Mouse (Mus musculus) hindbrain, postnatal 0 days (tissue): ENCODE measurements at regions not wholly inside any gene's neighbourhood (a gene's known extent, or its start where the extent isn't known, plus 50 kb on each side); places are given as distances from the start of the nearest gene placed in this dataset.

Experiments used
- ATAC-seq: fragments of 200-750 bp; cut with Nextera tagmentation; 2 replicates; pipeline ENCODE4 v1.8.0; 2017; ENCODE audit warnings: mild to moderate bottlenecking, moderate TSS enrichment, moderate library complexity
- DNase-seq: peaks from one replicate; pipeline ENCODE4 v3.0.0-alpha.2; 2015; ENCODE audit warnings: low spot score
- H3K27ac ChIP-seq: fragments of 300-500 bp; sonication (generic); 2 replicates; pipeline ENCODE4 v1.5.1; 2014; ENCODE audit warnings: mild to moderate bottlenecking
- H3K27me3 ChIP-seq: fragments of 300-500 bp; sonication (generic); 2 replicates; pipeline ENCODE4 v1.6.1; 2014; ENCODE audit warnings: low read length, mixed read lengths; ENCODE audit not compliant: insufficient read depth
- H3K36me3 ChIP-seq: fragments of 300-500 bp; sonication (generic); 2 replicates; pipeline ENCODE4 v1.6.1; 2014; ENCODE audit warnings: low read length, mixed read lengths; ENCODE audit not compliant: insufficient read depth
- H3K4me1 ChIP-seq: fragments of 300-500 bp; sonication (generic); 2 replicates; pipeline ENCODE4 v1.6.1; 2014; ENCODE audit warnings: antibody characterized with exemption, low read length, mixed read lengths; ENCODE audit not compliant: insufficient read depth
- H3K4me2 ChIP-seq: fragments of 300-500 bp; sonication (generic); 2 replicates; pipeline ENCODE4 v1.6.1; 2014; ENCODE audit warnings: low read depth, mild to moderate bottlenecking, low read length, moderate library complexity, mixed read lengths
- H3K4me3 ChIP-seq: fragments of 300-500 bp; sonication (generic); 2 replicates; pipeline ENCODE4 v1.5.1; 2014; ENCODE audit warnings: low read length
- H3K9ac ChIP-seq: fragments of 300-500 bp; sonication (generic); replicated peaks from 2 replicates; pipeline ENCODE4 v1.6.1; 2014; ENCODE audit warnings: mild to moderate bottlenecking, low read length, moderate library complexity, mixed read lengths
- H3K9me3 ChIP-seq: fragments of 300-500 bp; sonication (generic); 2 replicates; pipeline ENCODE4 v1.6.1; 2016; ENCODE audit warnings: low read length, mixed read lengths
- CTCF ChIP-seq: IDR thresholded peaks from 2 replicates; pipeline ENCODE4 v1.5.1; 2016; ENCODE audit warnings: antibody characterized with exemption, control low read depth, low read depth
- WGBS: fragments of 180-500 bp; shearing (Covaris S2); extraction: QIAGEN DNeasy Blood & Tissue Kit; methylation state at CpG from one replicate; pipeline ENCODE4 v1.1.7; 2014; 5-methylcytosine and 5-hydroxymethylcytosine counted together

DNA sequence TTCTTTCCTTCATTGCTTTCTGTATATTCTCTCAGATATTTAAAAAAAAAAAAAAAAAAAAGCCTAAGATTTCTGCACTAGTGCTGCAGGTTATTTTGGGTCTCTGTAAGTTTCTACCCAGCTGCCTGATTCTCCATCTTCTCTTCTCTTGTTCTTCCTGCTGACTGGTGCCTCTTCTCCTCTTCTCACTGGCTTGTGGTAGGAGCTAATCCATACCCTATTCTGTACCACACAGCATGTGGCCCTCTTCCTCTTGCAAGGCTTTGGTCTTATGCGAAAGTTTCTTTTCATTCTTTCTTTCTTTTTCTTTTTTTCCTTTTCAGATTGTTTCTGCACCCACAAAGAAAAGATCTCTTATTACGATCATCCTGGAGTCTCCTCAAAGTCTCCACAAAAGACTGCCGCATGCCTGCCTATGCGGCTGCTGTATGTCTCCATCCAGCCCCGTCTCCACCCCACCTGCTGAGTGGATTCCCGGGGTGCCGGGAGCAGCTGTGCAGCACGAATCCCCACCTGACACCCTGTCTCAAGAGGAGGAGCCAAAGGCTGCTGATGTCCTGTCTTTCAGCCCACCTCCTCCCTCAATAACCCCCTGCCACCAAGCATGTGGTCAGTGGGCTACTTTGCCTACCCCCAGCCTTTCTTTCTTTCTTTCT is 66.3 kb downstream of the Ythdf1 start:
- H3K4me3 ChIP-seq = no peak overlapping the region
- peak overlapping the region; percentile 59; the same call in 1 of the 2 replicates for H3K27ac ChIP-seq
- under 1% methylated on average over 8 of the region's 8 CpGs for WGBS
- H3K9me3 ChIP-seq = no peaks in the 10 kb centered on the region
- H3K4me1 ChIP-seq = no peaks in the 10 kb centered on the region
- H3K4me2 ChIP-seq = peak overlapping the region; percentile 35
- H3K9ac ChIP-seq = no peak overlapping the region
- DNase-seq (peak; percentile 41), ATAC-seq (peak; percentile 55)
- H3K36me3 ChIP-seq = no peaks in the 10 kb centered on the region
- TF ChIP-seq CTCF = no peak
- H3K27me3 ChIP-seq = 0 out of 2 replicates have a peak, but pooled peaks cover 3% of the 10 kb centered on the region

DNA sequence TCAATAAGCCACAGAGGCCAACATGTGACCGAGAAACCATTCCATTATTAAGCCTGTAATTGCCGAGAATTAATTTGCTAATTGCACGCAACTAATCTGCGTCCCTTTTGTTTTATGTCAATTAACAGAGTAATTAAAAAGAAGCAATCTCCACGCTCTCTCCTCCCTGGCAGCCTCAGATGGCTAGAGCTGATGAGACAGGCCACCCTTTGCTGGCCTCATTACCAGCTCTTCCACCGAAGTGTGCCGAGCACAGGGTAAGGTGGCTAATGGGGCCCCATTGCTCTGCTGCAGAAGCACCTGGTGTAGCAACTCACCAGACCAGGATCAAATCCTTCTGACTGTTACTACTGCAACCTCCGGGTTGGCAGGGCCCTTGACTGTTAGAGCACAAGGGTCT is 70.8 kb upstream of the Bhlhe23 start:
- no peak for ATAC-seq
- H3K27ac ChIP-seq = no peak overlapping the region
- WGBS = 47% methylated on average over 8 of the region's 8 CpGs
- no peak overlapping the region for H3K4me2 ChIP-seq
- no peaks in the 10 kb centered on the region for H3K27me3 ChIP-seq
- H3K9ac ChIP-seq = no peak overlapping the region
- no peak overlapping the region for H3K4me3 ChIP-seq
- no peak for DNase-seq
- H3K9me3 ChIP-seq = no peaks in the 10 kb centered on the region
- no peaks in the 10 kb centered on the region for H3K36me3 ChIP-seq
- no peak for TF ChIP-seq CTCF
- no peaks in the 10 kb centered on the region; the same call in 1 of the 2 replicates for H3K4me1 ChIP-seq

DNA sequence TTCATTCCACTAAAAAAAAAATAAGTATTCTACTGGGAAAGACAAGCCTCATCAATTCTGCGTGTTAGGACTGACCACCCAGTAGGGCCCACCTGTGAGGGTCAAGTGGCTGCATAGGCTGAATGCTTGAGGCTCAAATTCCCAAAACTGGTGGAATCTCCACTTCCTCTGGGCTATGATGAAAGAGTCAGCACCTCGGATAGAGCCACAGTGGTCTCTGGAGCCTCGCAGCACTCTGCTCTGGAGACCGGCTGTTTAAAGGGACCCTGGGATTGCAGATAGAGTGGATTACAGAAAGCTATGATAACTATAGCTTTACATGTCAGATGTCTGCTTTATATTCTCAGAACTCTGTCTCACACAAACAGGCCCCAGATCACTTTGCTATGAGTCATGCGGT is 68.3 kb upstream of the Bhlhe23 start:
- WGBS = 45% methylated on average over 5 of the region's 5 CpGs
- no peaks in the 10 kb centered on the region for H3K36me3 ChIP-seq

DNA sequence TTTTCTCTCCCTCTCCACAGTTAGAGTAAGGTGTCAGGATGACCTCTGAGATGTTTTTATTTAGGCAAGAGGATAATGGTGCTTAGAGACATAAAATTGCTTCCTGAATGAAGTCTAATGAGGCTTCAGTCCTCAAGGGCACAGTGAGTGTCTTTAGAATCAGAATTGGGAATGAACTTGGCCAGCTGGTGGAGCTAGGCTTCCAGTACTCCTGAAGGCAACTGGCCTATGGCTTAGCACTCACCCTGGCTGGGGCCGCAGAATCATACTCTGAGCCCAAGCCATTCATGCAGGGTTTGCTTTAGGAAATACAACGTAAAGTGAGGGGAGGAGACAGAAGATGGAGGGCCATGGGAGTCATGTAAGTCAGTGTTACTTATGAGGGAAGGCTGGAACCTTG is 67.0 kb upstream of the Bhlhe23 start:
- ATAC-seq = no peak
- DNase-seq = peak; percentile 59
- TF ChIP-seq CTCF = peak; percentile 52
- Histone ChIP-seq H3K4me3 (no peak overlapping the region), H3K9me3 (no peaks in the 10 kb centered on the region), H3K27ac (no peak overlapping the region), H3K4me2 (no peak overlapping the region), H3K36me3 (no peaks in the 10 kb centered on the region), H3K4me1 (no peaks in the 10 kb centered on the region; the same call in 1 of the 2 replicates), H3K27me3 (no peaks in the 10 kb centered on the region), H3K9ac (no peak overlapping the region)
- WGBS = 56% methylated on average over 2 of the region's 2 CpGs

More for the DNA sequence above, 68.3 kb upstream of the Bhlhe23 start:
- ATAC-seq (no peak), DNase-seq (no peak)
- H3K27ac ChIP-seq = no peak overlapping the region
- H3K9ac ChIP-seq = no peak overlapping the region
- no peaks in the 10 kb centered on the region for H3K9me3 ChIP-seq
- no peaks in the 10 kb centered on the region; the same call in 1 of the 2 replicates for H3K4me1 ChIP-seq
- no peaks in the 10 kb centered on the region for H3K27me3 ChIP-seq
- H3K4me2 ChIP-seq = no peak overlapping the region
- no peak for TF ChIP-seq CTCF
- H3K4me3 ChIP-seq = no peak overlapping the region

DNA sequence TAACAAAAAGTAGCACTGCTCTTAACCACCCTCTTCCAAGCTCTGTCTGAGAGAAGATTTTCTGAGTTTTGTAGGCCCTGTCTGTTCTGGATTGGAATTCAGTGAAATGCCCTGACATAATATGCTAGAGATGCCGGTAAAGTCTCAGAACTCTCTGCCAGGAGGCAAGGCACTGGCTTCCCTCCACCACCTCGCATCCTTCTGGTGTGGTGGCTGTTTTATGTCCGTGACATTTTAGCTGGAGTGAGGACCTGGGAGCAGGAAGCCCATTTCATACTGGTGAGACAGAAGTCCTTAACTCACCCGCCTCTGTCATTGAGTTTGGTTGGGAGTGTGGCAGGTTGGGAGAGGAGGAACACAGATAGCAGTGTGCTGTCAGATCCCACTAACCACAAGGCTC is 62.4 kb upstream of the Bhlhe23 start:
- no peak overlapping the region for H3K27ac ChIP-seq
- H3K4me2 ChIP-seq = no peak overlapping the region
- H3K9me3 ChIP-seq = no peaks in the 10 kb centered on the region
- ATAC-seq = no peak
- no peak for DNase-seq
- H3K27me3 ChIP-seq = no peaks in the 10 kb centered on the region
- no peak for TF ChIP-seq CTCF
- H3K4me3 ChIP-seq = no peak overlapping the region
- no peak overlapping the region for H3K9ac ChIP-seq
- no peaks in the 10 kb centered on the region for H3K36me3 ChIP-seq
- WGBS = 89% methylated on average over 4 of the region's 4 CpGs
- no peaks in the 10 kb centered on the region; the same call in 1 of the 2 replicates for H3K4me1 ChIP-seq

DNA sequence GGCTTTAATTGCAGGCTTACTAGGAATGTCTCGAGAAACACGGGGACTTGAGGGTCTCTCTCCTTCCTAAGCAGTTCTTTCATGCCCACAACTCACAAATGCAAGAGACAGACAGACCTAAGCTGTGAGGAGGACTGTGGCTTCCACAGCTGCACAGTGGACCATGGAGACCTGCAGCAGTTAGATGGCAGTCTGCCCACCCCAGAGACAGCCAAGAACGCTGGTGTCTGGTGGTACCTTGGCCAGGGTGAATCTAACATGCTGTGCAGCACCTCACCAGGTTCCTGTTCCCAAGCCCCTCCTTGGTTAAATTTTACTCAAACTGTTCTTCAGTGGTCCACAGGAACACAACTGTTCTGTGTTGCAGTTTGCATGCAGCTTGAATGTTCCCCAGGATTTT is 61.3 kb upstream of the Bhlhe23 start:
- no peak overlapping the region for H3K27ac ChIP-seq
- DNase-seq (no peak), ATAC-seq (no peak)
- no peak for TF ChIP-seq CTCF
- no peaks in the 10 kb centered on the region for H3K36me3 ChIP-seq
- H3K9ac ChIP-seq = no peak overlapping the region
- 51% methylated on average over 3 of the region's 3 CpGs for WGBS
- H3K9me3 ChIP-seq = no peaks in the 10 kb centered on the region
- H3K27me3 ChIP-seq = no peaks in the 10 kb centered on the region
- no peak overlapping the region for H3K4me3 ChIP-seq
- no peaks in the 10 kb centered on the region; the same call in 1 of the 2 replicates for H3K4me1 ChIP-seq
- no peak overlapping the region for H3K4me2 ChIP-seq

DNA sequence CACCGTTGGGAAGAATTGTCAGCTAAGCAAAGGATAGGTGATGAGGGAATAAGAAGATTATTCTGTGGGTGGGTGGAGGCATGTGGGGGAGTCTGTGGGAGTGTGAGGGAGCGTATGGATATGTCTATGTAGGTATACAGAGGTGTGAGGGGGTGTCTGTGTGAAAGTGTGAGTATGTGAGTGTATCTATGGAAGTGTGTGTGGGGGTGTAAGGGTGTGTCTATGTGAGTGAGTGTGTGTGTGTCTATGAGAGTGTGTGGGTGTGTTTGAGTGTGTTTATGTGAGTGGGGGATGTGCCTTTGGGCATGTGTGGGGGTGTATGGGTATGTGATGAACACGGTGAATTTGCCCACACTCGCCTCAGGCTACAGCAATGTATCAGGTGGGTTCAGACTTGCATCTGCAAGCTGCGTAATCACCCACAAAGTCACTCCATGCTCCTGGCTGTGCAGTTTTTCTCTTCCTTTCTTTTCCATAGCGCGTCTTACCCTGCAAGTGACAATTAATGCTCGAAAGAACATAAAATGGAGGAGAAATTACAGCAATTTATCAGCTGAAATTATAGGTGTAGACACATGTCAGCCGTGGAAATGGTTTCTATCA is 60.7 kb upstream of the Bhlhe23 start:
- Histone ChIP-seq H3K27ac (no peak overlapping the region), H3K27me3 (no peaks in the 10 kb centered on the region), H3K36me3 (no peaks in the 10 kb centered on the region), H3K4me1 (no peaks in the 10 kb centered on the region; the same call in 1 of the 2 replicates), H3K9ac (no peak overlapping the region), H3K4me3 (no peak overlapping the region), H3K9me3 (no peaks in the 10 kb centered on the region), H3K4me2 (no peak overlapping the region)
- no peak for DNase-seq
- TF ChIP-seq CTCF = no peak
- WGBS = 77% methylated on average over 9 of the region's 9 CpGs
- no peak; the same call in 1 of the 2 replicates for ATAC-seq
